Mouse (Mus musculus) heart, embryonic 12.5 days (tissue): ENCODE data around the gene Etv6. TPM values are rescaled to one million over a fixed set of nuclear protein-coding genes. Genes with fewer than 3 reads are reported as not detected.

ENCODE experiments used
- ATAC-seq: fragments of 200-750 bp; cut with Nextera tagmentation; 2 replicates; pipeline ENCODE4 v1.8.0; 2017; ENCODE audit warnings: moderate TSS enrichment, moderate library complexity; ENCODE audit not compliant: insufficient number of reproducible peaks, low FRiP score
- H3K27ac ChIP-seq: fragments of 300-500 bp; sonication (generic); 2 replicates; pipeline ENCODE4 v1.5.1; 2016; ENCODE audit warnings: mild to moderate bottlenecking, moderate library complexity; ENCODE audit not compliant: poor library complexity, severe bottlenecking
- H3K27me3 ChIP-seq: fragments of 300-500 bp; sonication (generic); replicated peaks from 2 replicates; pipeline ENCODE4 v1.6.1; 2016; ENCODE audit warnings: mild to moderate bottlenecking, moderate library complexity
- H3K36me3 ChIP-seq: fragments of 300-500 bp; sonication (generic); 2 replicates; pipeline ENCODE4 v1.6.1; 2016; ENCODE audit warnings: mild to moderate bottlenecking, moderate library complexity
- H3K4me1 ChIP-seq: fragments of 300-500 bp; sonication (generic); replicated peaks from 2 replicates; pipeline ENCODE4 v1.6.1; 2016; ENCODE audit warnings: mild to moderate bottlenecking
- H3K4me2 ChIP-seq: fragments of 300-500 bp; sonication (generic); 2 replicates; pipeline ENCODE4 v1.6.1; 2016; ENCODE audit warnings: mild to moderate bottlenecking, moderate library complexity
- H3K4me3 ChIP-seq: fragments of 300-500 bp; sonication (generic); 2 replicates; pipeline ENCODE4 v1.5.1; 2016; ENCODE audit warnings: mild to moderate bottlenecking
- H3K9ac ChIP-seq: fragments of 300-500 bp; sonication (generic); 2 replicates; pipeline ENCODE4 v1.6.1; 2016; ENCODE audit warnings: mild to moderate bottlenecking, moderate library complexity
- H3K9me3 ChIP-seq: fragments of 300-500 bp; sonication (generic); replicated peaks from 2 replicates; pipeline ENCODE4 v1.6.1; 2016; ENCODE audit warnings: mild to moderate bottlenecking, moderate library complexity
- WGBS: fragments of 180-500 bp; shearing (Covaris S2); methylation state at CpG from one replicate; pipeline ENCODE4 v1.1.7; 2016; 5-methylcytosine and 5-hydroxymethylcytosine counted together
- polyA plus RNA-seq: library from polyadenylated mRNA; unstranded; fragments of >200 nt; fragmentation: Nextera tagmentation; extraction: Ambion mirVana; gene quantifications from 2 replicates; pipeline ENCODE4 v1.2.1, GENCODE M21; 2016

The Etv6 gene
- polyA plus RNA-seq, 1 experiment from 2014 or later: 19.9 TPM

DNA sequence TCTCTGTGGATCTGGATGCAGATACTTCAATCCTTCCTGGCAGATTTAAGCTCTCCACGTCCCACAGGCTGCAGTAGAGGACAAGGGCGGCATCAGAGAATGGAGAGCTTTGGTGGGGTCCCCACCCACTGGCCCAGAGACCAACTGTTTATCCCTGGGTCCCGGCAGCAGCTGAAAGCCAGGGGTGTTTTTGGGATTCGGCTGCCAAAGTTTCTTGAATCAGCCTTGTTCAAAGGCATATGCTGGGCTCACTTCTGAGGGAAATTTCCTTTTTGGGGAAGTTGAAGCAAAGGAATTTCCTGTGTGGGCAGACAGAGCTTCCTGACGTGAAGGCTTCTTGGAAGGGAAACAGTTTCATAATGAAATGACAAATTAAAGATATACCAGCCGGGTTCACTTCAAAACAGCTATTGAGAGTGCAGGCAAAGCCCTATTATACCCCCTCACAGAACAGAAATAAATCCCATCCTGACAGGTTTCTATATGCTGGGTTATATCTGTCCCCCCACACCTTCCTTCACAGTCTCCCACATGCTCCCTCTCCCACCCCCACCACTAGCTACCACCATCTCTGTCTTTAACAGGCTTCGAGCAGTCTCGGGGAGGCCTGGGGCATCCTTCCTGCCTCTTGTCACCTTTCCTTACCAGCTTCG is 116.5 kb downstream of the Etv6 start:
- no peak overlapping the region for H3K4me3 ChIP-seq
- no peaks in the 10 kb centered on the region for H3K9me3 ChIP-seq
- H3K4me2 ChIP-seq: no peak overlapping the region
- peak overlapping the region; percentile 70 for H3K27ac ChIP-seq
- WGBS: 39% methylated on average over 9 of the region's 9 CpGs
- no peak for ATAC-seq
- H3K36me3 ChIP-seq: peaks cover 5% of the 10 kb centered on the region
- peaks cover 80% of the 10 kb centered on the region for H3K4me1 ChIP-seq
- H3K9ac ChIP-seq: 0 out of 2 replicates have a peak overlapping the region, but pooled peaks have one; percentile 43
- no peaks in the 10 kb centered on the region for H3K27me3 ChIP-seq

DNA sequence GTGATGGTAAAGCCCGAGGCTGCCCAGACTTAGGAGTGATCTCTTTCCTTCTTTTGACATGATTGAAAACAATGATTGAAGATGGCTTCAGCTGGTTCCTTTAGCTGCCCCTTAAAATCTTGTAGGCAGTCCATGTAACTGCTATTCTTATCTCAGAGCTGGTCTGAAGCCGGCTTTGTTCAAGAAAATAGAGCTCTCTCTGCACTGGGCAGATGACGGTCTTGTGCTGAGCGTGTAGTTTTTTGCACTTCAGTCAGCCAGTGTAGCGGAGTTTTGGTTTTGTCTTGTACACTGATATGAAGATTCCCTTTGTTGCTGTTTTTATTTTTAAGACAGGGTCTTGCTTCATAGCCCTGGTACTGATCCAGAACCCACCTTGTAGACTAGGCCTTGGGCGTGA is 117.0 kb downstream of the Etv6 start:
- H3K36me3 ChIP-seq: peaks cover 7% of the 10 kb centered on the region
- no peak overlapping the region for H3K4me3 ChIP-seq
- H3K4me2 ChIP-seq: no peak overlapping the region
- no peak for ATAC-seq
- 0 out of 2 replicates have a peak overlapping the region, but pooled peaks have one; percentile 43 for H3K9ac ChIP-seq
- no peaks in the 10 kb centered on the region for H3K9me3 ChIP-seq
- 31% methylated on average over 6 of the region's 6 CpGs for WGBS
- no peaks in the 10 kb centered on the region for H3K27me3 ChIP-seq
- H3K27ac ChIP-seq: peak overlapping the region; percentile 70
- H3K4me1 ChIP-seq: peaks cover 81% of the 10 kb centered on the region

GRCm38 (mm10) chr6:134154746-134155145 is 119.2 kb downstream of the Etv6 start:
- 80% methylated on average over 8 of the region's 8 CpGs for WGBS
- Histone ChIP-seq H3K9ac (no peak overlapping the region), H3K27ac (no peak overlapping the region), H3K4me1 (peaks cover 73% of the 10 kb centered on the region), H3K9me3 (no peaks in the 10 kb centered on the region), H3K4me2 (no peak overlapping the region), H3K4me3 (no peak overlapping the region), H3K27me3 (no peaks in the 10 kb centered on the region), H3K36me3 (peaks cover 7% of the 10 kb centered on the region)
- no peak for ATAC-seq

DNA sequence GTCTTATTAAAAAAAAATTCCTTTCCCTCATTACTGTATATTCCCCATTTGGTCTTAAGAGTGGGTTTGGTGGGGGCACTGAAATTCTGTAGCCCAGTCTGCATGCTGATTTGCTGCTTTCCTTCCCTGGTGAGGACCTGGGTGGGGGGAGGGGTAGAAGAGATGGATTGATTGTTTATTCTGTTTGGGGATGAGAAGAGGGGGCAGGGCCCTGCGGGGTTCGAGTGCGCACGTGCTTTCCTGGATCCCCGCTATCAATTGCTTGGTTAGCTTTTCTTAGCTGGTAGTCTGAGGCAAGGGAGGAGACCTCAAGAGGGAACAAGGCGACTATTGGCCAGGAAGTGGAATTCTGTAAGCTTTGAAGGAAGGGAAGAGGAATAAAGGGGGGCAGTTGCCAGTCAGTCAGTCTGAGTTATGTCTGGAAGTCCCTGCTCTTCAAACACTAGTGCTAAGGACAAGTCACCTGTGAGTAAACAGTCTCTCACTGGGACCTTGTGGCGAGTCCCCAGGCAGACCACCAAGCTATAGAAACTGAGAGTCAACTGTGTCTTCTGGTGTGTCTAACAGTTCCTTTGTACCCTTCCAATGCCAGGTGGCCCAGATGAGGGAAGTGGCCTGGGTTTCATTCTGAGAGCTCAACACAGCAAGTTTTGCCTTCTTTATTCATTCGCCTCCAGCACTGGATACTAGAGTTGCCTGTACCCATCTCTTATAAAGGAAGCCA is 120.6 kb downstream of the Etv6 start:
- no peak for ATAC-seq

GRCm38 (mm10) chr6:134157533-134158115 is 122.1 kb downstream of the Etv6 start:
- 0 out of 2 replicates have a peak overlapping the region, but pooled peaks have one; percentile 21 for H3K27ac ChIP-seq
- H3K27me3 ChIP-seq: no peaks in the 10 kb centered on the region
- no peak overlapping the region for H3K4me2 ChIP-seq
- H3K36me3 ChIP-seq: peaks cover 13% of the 10 kb centered on the region
- ATAC-seq: no peak
- H3K9ac ChIP-seq: no peak overlapping the region
- H3K9me3 ChIP-seq: no peaks in the 10 kb centered on the region
- no peak overlapping the region for H3K4me3 ChIP-seq
- H3K4me1 ChIP-seq: peaks cover 60% of the 10 kb centered on the region
- 50% methylated on average over 6 of the region's 6 CpGs for WGBS

More for the DNA sequence above, 120.6 kb downstream of the Etv6 start:
- Histone ChIP-seq H3K9me3 (no peaks in the 10 kb centered on the region), H3K27ac (0 out of 2 replicates have a peak overlapping the region, but pooled peaks have one; percentile 1), H3K4me1 (peaks cover 70% of the 10 kb centered on the region), H3K4me3 (no peak overlapping the region), H3K27me3 (no peaks in the 10 kb centered on the region), H3K4me2 (no peak overlapping the region), H3K9ac (no peak overlapping the region), H3K36me3 (peaks cover 7% of the 10 kb centered on the region)
- 48% methylated on average over 8 of the region's 8 CpGs for WGBS

DNA sequence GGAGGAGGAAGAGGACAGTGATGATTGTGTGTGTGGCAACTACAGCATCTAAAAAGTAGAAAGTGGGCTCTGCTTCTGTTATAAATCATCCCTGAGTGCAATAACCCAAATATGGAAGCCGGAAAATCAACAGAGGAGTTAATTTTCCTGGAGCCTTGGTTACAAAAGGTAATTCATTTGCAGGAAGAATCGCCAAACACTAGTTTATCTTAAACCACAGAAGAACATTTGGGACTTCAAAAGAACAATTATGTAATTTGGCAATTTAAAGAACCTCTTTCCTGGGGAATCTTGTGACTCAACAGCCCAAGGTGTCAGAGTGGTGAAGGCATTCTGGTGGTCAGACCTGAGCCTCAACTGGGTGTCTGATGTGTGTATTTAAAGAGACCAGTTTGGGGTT is 122.7 kb downstream of the Etv6 start:
- Histone ChIP-seq H3K27me3 (no peaks in the 10 kb centered on the region), H3K4me2 (no peak overlapping the region), H3K9ac (no peak overlapping the region), H3K4me1 (peaks cover 62% of the 10 kb centered on the region), H3K9me3 (no peaks in the 10 kb centered on the region), H3K27ac (no peak overlapping the region), H3K4me3 (no peak overlapping the region), H3K36me3 (peaks cover 15% of the 10 kb centered on the region)
- 62% methylated on average over 2 of the region's 2 CpGs for WGBS
- no peak for ATAC-seq

DNA sequence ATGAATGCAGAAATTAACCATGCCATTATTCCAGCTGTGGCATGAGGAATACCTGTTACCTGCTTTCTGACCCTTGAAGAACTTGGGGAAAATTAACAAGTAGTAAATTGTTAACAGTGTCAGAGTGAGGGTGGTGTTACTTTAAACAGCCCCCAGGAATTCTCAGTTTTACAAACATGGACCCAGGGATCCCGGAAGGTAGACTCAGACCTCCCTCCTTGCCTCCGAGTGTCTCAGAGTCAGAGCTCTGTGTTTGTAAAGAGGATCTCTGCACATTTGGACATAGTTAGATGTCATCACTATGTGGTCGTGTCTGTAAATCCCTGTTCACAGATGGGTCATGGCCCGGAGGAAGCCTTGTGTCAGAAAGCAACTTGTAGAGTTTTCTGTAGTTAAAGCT is 124.2 kb downstream of the Etv6 start:
- no peak overlapping the region for H3K4me3 ChIP-seq
- ATAC-seq: no peak
- no peak overlapping the region for H3K4me2 ChIP-seq
- 48% methylated on average over 4 of the region's 4 CpGs for WGBS
- peaks cover 67% of the 10 kb centered on the region for H3K4me1 ChIP-seq
- H3K9ac ChIP-seq: no peak overlapping the region
- H3K9me3 ChIP-seq: no peaks in the 10 kb centered on the region
- H3K36me3 ChIP-seq: peaks cover 15% of the 10 kb centered on the region
- H3K27ac ChIP-seq: no peak overlapping the region
- no peaks in the 10 kb centered on the region for H3K27me3 ChIP-seq

DNA sequence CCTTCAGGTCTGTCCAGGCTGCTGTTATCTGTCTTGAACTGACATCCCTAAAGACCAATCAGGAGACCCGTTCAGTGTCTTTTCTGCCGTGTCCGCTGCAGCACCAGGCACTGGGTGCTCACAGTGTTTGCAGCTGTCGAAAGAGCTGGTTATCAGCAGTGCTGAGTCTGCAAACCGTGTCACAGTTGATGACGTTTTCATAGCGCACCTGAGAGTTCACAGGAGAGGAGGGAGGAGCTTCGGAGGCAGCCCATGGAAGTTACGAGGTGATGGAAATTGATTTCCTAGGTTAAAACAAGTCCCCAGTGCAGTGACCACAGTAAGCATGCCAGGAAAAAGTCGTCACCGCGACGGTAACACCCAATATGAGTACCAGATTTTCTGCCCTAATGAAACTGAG is 125.5 kb downstream of the Etv6 start:
- Histone ChIP-seq H3K36me3 (peaks cover 15% of the 10 kb centered on the region), H3K27ac (no peak overlapping the region), H3K4me2 (no peak overlapping the region), H3K9ac (no peak overlapping the region), H3K27me3 (no peaks in the 10 kb centered on the region), H3K4me1 (peaks cover 67% of the 10 kb centered on the region), H3K9me3 (no peaks in the 10 kb centered on the region), H3K4me3 (no peak overlapping the region)
- 58% methylated on average over 13 of the region's 13 CpGs for WGBS
- ATAC-seq: no peak

- peaks cover 8% of the 10 kb centered on the region; the same call in 1 of the 2 replicates for H3K36me3 ChIP-seq
- peaks cover 55% of the 10 kb centered on the region for H3K4me1 ChIP-seq
- no peak overlapping the region for H3K27ac ChIP-seq
- WGBS: 84% methylated on average over 1 of the region's 1 CpGs
- ATAC-seq: no peak
- H3K4me2 ChIP-seq: no peak overlapping the region
- no peaks in the 10 kb centered on the region for H3K27me3 ChIP-seq
- no peak overlapping the region for H3K4me3 ChIP-seq
- H3K9ac ChIP-seq: no peak overlapping the region
- no peaks in the 10 kb centered on the region for H3K9me3 ChIP-seq
Measured at GRCm38 (mm10) chr6:134163346-134163745, 127.8 kb downstream of the Etv6 start.

GRCm38 (mm10) chr6:134164356-134164755 is 128.9 kb downstream of the Etv6 start:
- Histone ChIP-seq H3K27me3 (no peaks in the 10 kb centered on the region), H3K9me3 (no peaks in the 10 kb centered on the region), H3K4me3 (no peak overlapping the region), H3K4me2 (no peak overlapping the region), H3K9ac (no peak overlapping the region), H3K36me3 (peaks cover 8% of the 10 kb centered on the region; the same call in 1 of the 2 replicates), H3K27ac (no peak overlapping the region), H3K4me1 (peaks cover 63% of the 10 kb centered on the region)
- ATAC-seq: no peak
- 79% methylated on average over 8 of the region's 8 CpGs for WGBS

DNA sequence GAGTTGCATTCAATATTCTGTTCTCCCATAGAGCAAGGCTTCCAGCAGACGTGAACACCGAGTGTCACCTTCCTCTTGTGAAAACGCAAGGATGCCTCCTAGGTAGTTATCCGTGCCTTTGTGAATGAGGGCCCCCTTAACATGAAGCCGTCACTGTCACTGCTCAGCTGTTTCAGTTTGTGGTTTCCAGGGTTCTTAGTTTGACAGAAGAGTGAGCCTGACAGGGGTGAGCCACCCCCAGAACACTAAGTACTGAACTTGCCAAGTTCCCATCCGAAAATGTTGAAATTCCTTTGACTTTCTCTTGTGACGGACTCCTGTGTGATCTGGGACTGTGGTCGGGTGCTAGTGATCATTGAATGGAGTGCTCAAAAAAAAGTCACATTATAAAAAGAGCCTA is 129.5 kb downstream of the Etv6 start:
- Histone ChIP-seq H3K36me3 (peaks cover 8% of the 10 kb centered on the region; the same call in 1 of the 2 replicates), H3K9me3 (no peaks in the 10 kb centered on the region), H3K27me3 (no peaks in the 10 kb centered on the region), H3K4me2 (no peak overlapping the region), H3K4me3 (no peak overlapping the region), H3K4me1 (peaks cover 65% of the 10 kb centered on the region), H3K27ac (no peak overlapping the region), H3K9ac (no peak overlapping the region)
- 57% methylated on average over 8 of the region's 8 CpGs for WGBS
- ATAC-seq: no peak
